Mouse (Mus musculus): ENCODE results near the gene Xpo6.

The Xpo6 gene

DNA sequence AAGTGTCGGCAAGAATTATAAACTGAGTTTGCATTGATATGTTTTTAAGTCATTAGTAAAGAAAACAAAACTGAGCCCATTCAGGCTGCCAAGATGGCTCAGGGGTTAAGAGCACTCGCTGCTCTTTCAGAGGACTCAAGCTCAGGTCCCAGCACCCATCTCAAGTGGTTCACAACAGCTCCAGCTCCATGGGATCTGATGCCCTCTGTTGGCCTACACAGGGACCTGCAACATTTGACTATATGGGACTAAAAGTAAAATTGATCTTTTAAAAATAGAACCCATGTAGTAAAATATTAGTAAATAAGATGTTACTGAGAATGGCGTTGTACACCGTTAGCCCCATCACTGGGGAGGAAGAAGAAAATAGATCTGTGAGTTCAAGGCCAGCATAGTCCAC, 130.0 kb downstream of the Xpo6 start:
- DNase-seq, result no peak

DNA sequence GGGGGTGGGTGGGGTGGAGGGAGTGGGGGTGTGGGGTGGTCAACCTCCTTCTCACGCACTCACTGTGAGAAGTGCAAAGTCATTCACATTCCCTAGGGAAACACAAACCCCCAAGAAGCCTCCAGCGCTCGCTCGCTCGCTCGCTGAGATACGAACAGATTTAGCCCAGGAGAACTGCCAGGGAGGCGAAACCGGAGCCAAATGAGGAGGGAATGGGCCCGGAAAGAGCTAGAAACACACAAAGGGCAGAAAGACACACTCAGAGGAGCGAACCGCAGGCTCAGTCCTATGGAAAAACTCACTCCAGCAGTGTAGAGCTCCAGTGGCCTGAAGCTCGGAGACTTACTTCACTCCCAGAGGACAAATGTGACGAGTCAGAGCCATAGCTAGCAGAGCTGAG, 133.5 kb downstream of the Xpo6 start:
- peak; percentile 41 for DNase-seq

DNA sequence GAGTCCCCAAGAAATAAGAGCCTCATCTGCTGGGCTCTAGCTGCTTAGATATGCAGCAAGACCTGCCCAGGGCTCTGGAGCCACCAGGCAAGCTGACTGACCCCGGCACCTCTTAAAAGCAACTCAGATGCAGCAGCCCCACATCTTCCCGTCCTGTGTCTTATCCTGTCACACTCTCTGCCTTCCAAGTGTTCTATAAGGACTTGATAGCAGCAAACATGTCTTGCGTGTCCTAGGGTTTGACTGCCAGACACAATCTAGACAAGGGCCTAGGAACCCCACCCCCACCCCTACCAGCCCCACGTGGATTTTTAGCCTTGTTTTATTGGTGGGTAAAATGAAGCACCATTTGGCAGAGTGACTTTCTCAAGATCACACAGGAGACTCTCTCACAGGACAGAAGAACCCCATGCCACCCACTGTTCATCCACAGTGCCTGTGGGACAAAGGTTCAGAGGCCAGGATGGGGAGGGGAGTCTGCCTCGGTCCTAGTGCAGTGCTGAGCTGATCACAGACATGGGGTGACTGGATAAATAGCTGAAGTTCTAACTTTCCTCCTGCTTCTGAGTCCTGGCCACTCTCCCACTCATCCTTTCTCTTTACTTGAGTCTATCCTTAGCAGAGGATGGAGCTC, 134.9 kb downstream of the Xpo6 start:
- DNase-seq, result no peak

DNA sequence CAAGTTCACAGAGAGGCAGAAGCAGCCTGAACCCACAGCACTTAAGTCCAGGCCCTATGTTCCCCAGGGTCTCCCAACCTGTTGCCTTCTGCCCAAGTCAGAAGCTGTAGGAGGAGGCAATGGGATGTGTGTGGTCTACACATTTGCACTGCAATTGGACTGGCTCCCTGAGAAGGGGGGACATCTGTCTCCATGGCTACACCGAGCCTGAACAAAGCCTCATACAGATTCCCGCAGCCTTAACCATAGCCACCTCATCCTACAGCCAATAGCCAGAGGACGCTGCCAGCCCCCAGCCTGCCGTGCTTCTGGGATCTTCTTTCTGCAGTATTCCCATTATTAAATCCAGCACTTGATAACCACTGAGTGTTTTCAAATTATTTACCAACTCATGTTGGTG, 138.1 kb downstream of the Xpo6 start:
- DNase-seq, result no peak

DNA sequence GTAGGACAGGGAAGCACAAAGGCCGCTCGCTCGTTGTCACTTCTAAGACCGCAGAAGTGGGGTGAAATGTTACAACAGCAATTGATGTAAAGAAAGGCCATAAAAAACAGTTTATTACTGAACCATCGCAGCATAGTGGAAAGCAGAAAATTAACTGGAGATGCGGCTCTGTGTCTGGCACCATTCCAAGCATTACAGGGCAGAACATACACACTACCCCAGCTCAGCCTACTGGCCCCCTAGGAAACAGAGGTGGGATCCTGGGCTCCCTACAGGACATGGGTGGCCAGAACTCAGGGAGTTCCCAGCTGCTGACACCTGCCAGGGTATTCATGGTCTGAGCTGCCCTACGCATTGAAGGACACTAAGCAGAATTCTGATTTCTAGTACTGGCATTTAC, 141.4 kb downstream of the Xpo6 start:
- no peak for DNase-seq

DNA sequence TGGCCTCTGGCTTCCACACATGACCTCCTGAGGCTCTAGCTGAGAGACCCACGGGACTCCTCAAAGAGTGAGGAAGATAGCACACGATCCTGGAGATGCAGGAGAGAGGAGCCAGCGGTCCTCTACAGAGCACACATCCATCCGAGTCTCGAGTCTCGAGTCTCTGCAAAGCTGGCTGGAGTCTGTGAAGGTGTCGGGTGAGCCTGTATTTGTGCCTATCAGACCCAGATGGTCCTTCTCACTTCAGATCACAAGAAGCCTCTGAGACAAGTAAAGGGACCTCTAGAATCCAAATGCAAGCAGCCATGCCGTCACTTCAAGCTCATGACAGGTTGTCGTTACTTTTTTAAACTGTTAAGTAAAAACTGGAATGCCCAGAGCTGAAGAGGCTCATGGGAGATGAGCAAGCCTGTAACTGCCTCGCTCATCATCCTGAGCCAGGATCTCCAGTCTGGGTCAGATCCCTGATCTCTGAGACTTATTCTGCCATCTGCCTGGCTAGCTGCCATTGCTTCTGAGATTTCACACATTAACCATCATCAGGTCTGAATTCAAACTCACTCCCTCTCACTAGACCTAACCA, 142.9 kb downstream of the Xpo6 start:
- no peak for DNase-seq

DNA sequence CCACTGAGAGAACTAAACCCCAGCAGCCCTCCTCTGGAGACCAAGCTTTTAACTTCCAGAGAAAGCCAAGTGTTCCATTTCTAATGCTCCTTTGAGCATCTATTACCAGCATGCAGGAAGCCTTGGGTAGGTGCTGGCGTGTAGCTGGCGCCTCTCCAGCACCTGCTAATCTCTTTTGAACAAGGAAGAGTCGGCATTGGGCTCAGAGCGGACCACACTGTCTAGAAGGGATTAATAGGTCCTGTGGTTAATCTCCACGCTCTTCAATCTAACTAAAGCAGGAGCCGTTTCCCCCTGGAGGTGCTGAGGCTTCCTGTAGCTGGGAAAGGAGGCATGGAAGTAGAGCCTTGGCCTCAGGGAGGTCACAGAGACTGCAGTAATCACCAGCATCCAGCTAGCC, 145.7 kb downstream of the Xpo6 start:
- DNase-seq, result no peak

DNA sequence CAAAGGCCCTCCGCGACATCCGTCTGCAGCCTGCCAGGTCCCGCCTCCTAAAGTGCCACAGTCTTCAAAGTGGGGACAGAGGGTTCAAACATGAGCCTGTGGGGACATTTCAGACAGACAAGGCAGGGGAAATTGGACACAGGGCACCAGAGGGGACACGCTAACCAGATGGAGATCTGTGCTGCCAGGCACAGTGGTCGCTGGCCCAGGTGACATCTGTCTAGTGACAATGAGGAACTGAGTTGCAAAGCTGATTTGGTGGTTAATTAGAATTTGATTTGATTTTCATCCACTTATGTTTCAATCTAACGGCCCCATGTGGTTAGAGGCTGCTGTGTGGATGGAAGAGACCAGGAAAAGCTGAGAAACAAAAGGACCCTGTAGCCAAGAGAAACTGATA, 146.7 kb downstream of the Xpo6 start:
- DNase-seq, result no peak

DNA sequence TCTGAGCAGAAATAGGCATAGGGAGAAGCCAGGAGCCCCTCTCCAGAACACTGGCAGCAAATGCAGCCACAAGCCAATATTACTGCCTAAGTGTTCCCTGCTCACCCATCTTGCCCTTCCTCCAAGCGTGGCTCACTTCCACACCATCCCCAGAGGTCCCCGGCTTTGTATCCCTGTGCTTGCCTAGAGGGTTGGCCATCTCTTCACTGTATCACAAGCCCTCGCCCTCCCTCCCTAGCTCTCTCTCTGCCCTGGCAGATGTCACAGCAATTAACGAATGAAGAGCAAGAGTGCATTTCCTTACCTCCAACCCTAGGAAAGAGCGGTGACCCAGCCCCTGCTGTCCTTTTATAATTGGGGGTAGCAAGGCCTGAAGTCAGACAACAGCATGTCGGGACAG, 148.4 kb downstream of the Xpo6 start:
- no peak for DNase-seq

All from lung, postnatal 36 days (tissue).